Mouse (Mus musculus): Measurements from ENCODE around the gene Cep41. TPM values are rescaled to one million over a fixed set of nuclear protein-coding genes. Genes with fewer than 3 reads are reported as not detected.

Gene Cep41
- polyA plus RNA-seq, 1 experiment from 2014 or later: 55.4 TPM

DNA sequence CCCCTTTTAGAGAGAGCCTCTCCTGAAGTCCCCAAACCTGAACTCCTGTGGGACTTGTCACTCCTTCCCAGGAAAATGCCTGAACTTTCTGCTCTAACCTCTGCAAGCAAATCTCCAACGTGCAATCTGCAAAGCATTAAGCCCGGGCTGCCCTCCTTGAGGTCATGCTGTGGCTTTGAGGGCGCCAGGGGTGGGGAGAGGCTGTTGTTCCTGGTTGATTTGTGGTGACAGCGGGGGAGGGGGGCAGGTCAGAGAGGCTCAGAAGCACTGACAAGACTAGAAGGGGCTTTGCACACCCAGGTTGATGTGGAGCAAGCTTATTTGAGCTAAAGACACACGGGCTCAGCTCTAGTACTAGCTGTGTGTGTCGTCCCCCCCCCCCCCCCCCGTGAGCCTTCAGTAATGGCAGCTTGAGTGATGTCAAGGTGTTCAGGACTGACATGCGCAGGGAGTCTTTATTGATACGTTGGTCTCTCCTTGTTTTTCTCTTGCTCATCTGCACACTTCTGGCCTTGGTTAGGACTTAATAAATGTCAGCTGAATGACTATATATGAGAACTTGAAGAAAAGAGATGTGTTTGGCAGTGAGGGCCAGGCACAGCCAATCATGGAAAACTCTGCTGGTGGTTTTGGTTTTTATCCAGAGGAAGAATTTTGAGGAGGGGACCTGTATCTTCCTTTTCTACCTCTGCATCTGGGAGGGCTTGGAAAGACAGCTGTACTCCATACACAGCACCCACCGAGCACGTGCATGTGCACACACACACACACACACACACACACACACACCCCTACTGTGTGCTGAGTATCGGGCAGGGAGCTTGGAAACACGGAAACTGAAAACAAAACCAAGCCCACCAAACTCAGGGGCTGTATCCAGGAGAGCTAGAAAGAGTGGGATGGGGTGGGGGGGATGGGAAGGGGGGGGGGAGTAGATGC lies 76.3 kb downstream of the Cep41 start:
- 6% methylated on average over 13 of the region's 13 CpGs for WGBS

DNA sequence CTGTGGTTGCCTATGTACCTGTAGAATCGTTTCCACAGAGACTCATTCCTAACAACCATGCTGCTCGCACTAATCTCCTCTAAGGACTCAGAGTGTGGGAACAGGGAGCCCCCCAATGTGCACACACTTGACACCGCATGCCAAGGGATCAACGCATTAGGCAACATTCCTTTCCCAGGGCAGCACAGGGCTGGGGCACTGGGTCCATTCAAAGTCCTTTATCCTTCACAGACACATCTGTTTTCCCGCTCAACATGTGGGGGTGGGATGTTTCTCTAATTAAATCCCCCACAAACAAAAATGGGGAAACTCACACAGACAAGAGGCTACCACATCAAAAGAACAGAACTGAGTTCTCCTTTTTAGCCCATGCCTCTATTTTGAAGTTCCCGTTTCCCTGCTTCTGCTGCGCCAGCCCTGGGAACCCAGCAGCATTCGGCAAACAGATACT lies 77.0 kb downstream of the Cep41 start:
- peak; percentile 30 for ATAC-seq (ENCODE audit: low FRiP score, low read depth)
- Histone ChIP-seq H3K27ac (peak overlapping the region; percentile 89; the same call in 1 of the 2 replicates), H3K27me3 (no peaks in the 10 kb centered on the region), H3K36me3 (no peaks in the 10 kb centered on the region), H3K4me1 (peaks cover 54% of the 10 kb centered on the region), H3K9ac (no peak overlapping the region), H3K4me2 (replicated peaks) (peak overlapping the region; percentile 52), H3K4me3 (no peak overlapping the region), H3K9me3 (no peaks in the 10 kb centered on the region)
- 4% methylated on average over 8 of the region's 8 CpGs for WGBS

More for the DNA sequence above, 76.3 kb downstream of the Cep41 start:
- peak overlapping the region; percentile 8; the same call in 1 of the 2 replicates for H3K9ac ChIP-seq
- no peaks in the 10 kb centered on the region for H3K9me3 ChIP-seq
- peak overlapping the region; percentile 52 for H3K4me2 ChIP-seq (replicated peaks)
- H3K36me3 ChIP-seq: no peaks in the 10 kb centered on the region
- peaks cover 54% of the 10 kb centered on the region for H3K4me1 ChIP-seq
- peak overlapping the region; percentile 89 for H3K27ac ChIP-seq
- H3K4me3 ChIP-seq: peak overlapping the region; percentile 14; the same call in 1 of the 2 replicates
- ATAC-seq (ENCODE audit: low FRiP score, low read depth): peak; percentile 10
- H3K27me3 ChIP-seq: no peaks in the 10 kb centered on the region

DNA sequence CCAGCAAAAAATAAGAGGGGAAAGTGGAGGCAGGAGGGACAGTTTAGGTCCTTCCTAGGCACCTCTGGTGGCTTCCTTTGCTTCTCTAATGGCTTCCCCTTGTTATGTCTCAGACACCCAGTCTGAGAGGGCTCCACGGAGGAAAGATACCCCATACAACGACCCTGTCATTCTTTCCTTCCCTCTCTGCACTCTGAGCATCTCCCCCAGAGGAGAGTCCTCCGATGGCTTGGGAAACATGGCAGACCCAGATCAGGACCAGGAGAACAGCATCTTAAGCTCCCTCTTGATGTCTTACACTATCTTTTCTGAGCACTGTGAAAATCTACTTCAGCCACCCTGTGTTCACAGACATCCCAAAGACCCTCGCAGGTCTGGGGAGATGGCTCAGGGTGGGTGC lies 77.8 kb downstream of the Cep41 start:
- H3K9ac ChIP-seq: no peak overlapping the region
- peak overlapping the region; percentile 89; the same call in 1 of the 2 replicates for H3K27ac ChIP-seq
- no peaks in the 10 kb centered on the region for H3K9me3 ChIP-seq
- H3K4me1 ChIP-seq: peaks cover 50% of the 10 kb centered on the region
- H3K4me2 ChIP-seq (replicated peaks): no peak overlapping the region
- no peak overlapping the region for H3K4me3 ChIP-seq
- ATAC-seq (ENCODE audit: low FRiP score, low read depth): no peak
- H3K27me3 ChIP-seq: no peaks in the 10 kb centered on the region
- no peaks in the 10 kb centered on the region for H3K36me3 ChIP-seq
- WGBS: 18% methylated on average over 4 of the region's 4 CpGs

DNA sequence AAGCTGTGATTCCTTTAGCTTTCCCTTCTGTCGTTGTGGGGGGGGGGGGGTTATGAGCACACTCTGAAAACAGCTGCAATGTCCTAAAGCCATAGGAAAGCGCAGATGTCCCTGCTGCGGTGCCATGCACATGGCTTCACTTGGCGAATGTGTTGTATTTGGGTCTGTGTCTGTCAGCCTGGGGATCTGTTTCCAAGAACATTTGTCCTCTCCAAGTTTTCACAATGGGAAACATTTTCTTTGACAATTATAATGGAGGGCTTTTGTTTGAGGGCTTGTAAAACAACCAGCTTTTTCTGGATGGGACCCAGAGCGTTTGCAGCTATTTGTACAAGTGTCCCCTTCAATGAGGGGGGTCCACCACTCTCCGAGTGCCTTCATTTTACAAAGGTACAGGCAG lies 79.3 kb downstream of the Cep41 start:
- peaks cover 45% of the 10 kb centered on the region for H3K4me1 ChIP-seq
- no peak overlapping the region for H3K4me2 ChIP-seq (replicated peaks)
- no peaks in the 10 kb centered on the region for H3K27me3 ChIP-seq
- no peak for ATAC-seq (ENCODE audit: low FRiP score, low read depth)
- 76% methylated on average over 6 of the region's 6 CpGs for WGBS
- H3K4me3 ChIP-seq: no peak overlapping the region
- H3K9ac ChIP-seq: no peak overlapping the region
- peak overlapping the region; percentile 12; the same call in 1 of the 2 replicates for H3K27ac ChIP-seq
- H3K9me3 ChIP-seq: no peaks in the 10 kb centered on the region
- H3K36me3 ChIP-seq: no peaks in the 10 kb centered on the region

DNA sequence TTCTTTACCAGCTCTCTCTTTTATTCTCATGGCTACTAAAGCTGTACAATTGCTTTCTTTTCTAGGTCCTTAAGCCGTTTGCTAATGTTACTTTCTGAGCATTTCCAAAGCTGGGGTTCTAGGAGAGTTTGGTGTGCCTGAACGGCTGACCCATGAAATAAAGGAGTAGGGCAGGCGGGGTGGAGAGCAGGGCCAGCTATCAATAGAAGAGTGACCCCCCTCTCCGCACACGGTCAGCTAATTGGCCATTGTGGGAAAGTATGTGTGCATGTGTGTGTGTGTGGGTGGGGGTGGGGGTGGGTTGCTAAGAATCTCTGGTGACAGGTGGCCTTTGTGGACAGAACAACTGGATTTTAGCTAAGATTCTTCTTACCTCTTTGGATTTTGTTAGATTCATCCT lies 82.3 kb downstream of the Cep41 start:
- Histone ChIP-seq H3K27me3 (no peaks in the 10 kb centered on the region), H3K9ac (no peak overlapping the region), H3K27ac (no peak overlapping the region), H3K4me2 (replicated peaks) (no peak overlapping the region), H3K4me1 (peaks cover 28% of the 10 kb centered on the region), H3K4me3 (no peak overlapping the region), H3K9me3 (no peaks in the 10 kb centered on the region), H3K36me3 (no peaks in the 10 kb centered on the region)
- WGBS: 71% methylated on average over 5 of the region's 5 CpGs
- ATAC-seq (ENCODE audit: low FRiP score, low read depth): no peak

DNA sequence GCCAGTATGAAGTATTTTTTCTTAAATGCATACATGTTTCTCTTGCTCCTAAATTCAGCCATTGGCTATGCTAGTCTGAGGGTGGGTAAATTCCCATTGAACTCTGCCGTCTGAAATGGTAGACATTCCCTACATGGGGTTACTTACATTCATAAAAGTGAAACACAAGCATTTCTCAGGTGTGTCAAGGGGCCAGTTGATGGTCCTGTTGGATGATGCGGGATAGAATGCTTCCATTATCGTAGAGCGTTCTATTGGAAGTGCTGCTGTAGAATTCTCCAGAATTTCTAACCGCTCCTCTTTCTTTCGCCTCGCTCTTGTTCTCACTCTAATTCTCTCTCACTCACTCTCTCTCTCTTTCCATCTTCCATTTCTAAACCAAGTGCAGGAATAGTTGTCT lies 82.8 kb downstream of the Cep41 start, which contains the start of gene Cpa5:
Cpa5 (plus strand) TSS at position 301 of the 400 bp plus-strand sequence.
- Histone ChIP-seq H3K27me3 (no peaks in the 10 kb centered on the region), H3K9ac (no peak within 1 kb of the TSS), H3K27ac (no peak within 1 kb of the TSS), H3K4me2 (replicated peaks) (no peak within 1 kb of the TSS), H3K4me1 (peaks cover 28% of the 10 kb centered on the region), H3K36me3 (no peaks in the 10 kb centered on the region), H3K9me3 (no peaks in the 10 kb centered on the region), H3K4me3 (no peak within 1 kb of the TSS)
- no peak for ATAC-seq (ENCODE audit: low FRiP score, low read depth)
- WGBS: 94% methylated on average over 7 of the region's 7 CpGs

DNA sequence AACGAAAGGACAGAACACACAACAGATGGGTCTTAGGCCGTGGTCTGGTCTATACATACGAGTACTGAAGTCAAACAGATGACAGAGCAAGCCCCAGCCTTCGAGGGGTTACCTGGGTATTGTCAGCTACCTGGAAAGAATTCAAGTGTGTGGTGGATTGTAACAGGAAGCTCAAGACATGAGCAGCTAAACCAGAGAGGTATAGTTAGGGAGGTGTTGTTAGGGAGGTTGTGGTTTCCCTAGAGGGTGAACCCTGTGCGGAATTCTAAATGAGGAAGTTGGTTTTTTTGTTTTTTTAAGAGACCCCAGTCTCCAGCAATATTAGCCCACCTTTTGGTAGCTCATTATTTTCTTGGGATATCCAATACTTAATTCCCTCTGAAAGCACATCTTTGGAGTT lies 87.9 kb downstream of the Cep41 start:
- Histone ChIP-seq H3K9ac (no peak overlapping the region), H3K27ac (peak overlapping the region; percentile 44; the same call in 1 of the 2 replicates), H3K4me1 (peaks cover 31% of the 10 kb centered on the region), H3K36me3 (no peaks in the 10 kb centered on the region), H3K4me2 (replicated peaks) (no peak overlapping the region), H3K27me3 (no peaks in the 10 kb centered on the region), H3K4me3 (no peak overlapping the region), H3K9me3 (no peaks in the 10 kb centered on the region)
- no peak for ATAC-seq (ENCODE audit: low FRiP score, low read depth)
- WGBS: 63% methylated on average over 5 of the region's 5 CpGs

DNA sequence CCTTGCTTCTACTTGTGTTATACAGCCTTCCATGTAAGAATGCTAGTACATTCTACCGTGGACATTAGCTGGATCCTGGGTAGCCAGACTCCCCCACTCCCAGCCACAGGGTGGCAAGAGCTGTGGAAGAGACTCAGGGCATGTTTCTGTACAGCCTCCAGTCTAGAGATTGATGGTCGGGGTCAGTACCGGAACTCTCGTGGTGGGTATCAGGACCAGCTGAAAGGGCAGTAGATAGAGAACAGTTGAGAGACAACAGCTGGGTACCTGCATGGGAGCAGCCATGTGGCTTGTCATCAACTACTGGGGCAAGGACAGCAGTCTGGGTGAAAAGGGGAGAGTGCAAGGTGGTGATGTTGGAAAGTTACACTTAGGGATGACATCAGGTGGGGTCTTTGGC lies 88.4 kb downstream of the Cep41 start:
- H3K4me2 ChIP-seq (replicated peaks): no peak overlapping the region
- no peak for ATAC-seq (ENCODE audit: low FRiP score, low read depth)
- WGBS: 81% methylated on average over 4 of the region's 4 CpGs
- H3K9ac ChIP-seq: no peak overlapping the region
- peaks cover 31% of the 10 kb centered on the region for H3K4me1 ChIP-seq
- no peaks in the 10 kb centered on the region for H3K27me3 ChIP-seq
- H3K36me3 ChIP-seq: no peaks in the 10 kb centered on the region
- peak overlapping the region; percentile 44; the same call in 1 of the 2 replicates for H3K27ac ChIP-seq
- no peak overlapping the region for H3K4me3 ChIP-seq
- no peaks in the 10 kb centered on the region for H3K9me3 ChIP-seq

DNA sequence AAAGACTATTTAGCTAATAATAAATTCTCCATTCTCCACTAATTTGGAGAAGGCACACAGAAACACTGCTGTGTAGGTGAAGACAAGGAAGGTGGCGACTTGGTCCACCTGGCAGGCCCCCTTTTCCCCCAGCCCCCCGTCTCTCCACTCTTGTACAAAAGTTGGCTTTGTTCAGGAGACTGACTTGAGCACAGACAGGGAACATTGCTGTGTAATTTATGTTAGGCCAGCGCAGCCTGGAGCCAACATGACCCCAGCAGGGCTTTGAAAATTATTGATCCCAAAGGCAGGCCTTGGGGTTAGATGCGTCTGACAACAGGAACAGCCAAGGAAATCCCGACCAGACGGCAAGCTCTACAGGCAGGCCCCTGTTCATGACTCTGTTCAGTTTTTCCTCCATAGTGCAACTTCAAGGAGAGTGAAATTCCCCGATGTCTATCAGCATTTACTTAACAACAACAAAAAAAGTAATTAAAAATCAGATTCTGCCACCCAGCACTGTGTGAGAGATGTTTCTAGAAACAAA lies 89.1 kb downstream of the Cep41 start:
- peak overlapping the region; percentile 44; the same call in 1 of the 2 replicates for H3K27ac ChIP-seq
- peaks cover 31% of the 10 kb centered on the region for H3K4me1 ChIP-seq
- H3K9ac ChIP-seq: no peak overlapping the region
- H3K27me3 ChIP-seq: no peaks in the 10 kb centered on the region
- no peaks in the 10 kb centered on the region for H3K9me3 ChIP-seq
- H3K4me3 ChIP-seq: no peak overlapping the region
- ATAC-seq (ENCODE audit: low FRiP score, low read depth): peak; percentile 58
- 25% methylated on average over 7 of the region's 7 CpGs for WGBS
- no peaks in the 10 kb centered on the region for H3K36me3 ChIP-seq
- no peak overlapping the region for H3K4me2 ChIP-seq (replicated peaks)

MicroRNA genes within 50 kb of the gene (microRNA counts, 519-probe panel; counts per million panel counts)
- microRNA mmu-miR-335-3p: 3,656 counts per million, percentile 68 among the panel's probes with 10 or more counts
- microRNA mmu-miR-335-5p: 5,429 counts per million, percentile 97 among the panel's probes with 10 or more counts

Small RNAs within 50 kb of the gene (microRNA-seq; reads per million reads assigned to microRNA genes)
- gene Mir335: 80,036 reads per million, percentile 100 among the genes with 10 or more reads in this experiment

Other genes starting within 250 kb of the Cep41 start
- gene Tmem209, start 184.0 kb downstream of the Cep41 start, polyA plus RNA-seq (2015; fragmentation: Nextera tagmentation; extraction: Ambion mirVana): 34.7 and 34.9 TPM in 2 replicates
- gene Ssmem1, start 183.9 kb downstream of the Cep41 start, polyA plus RNA-seq (2015; fragmentation: Nextera tagmentation; extraction: Ambion mirVana): 0.22 and 0.34 TPM in 2 replicates
- 10.4 and 11.1 TPM in 2 replicates for gene Cpa2, start 152.2 kb downstream of the Cep41 start, polyA plus RNA-seq (2015; fragmentation: Nextera tagmentation; extraction: Ambion mirVana)
- 2.3 and 2.7 TPM in 2 replicates for gene Cpa4, start 125.4 kb downstream of the Cep41 start, polyA plus RNA-seq (2015; fragmentation: Nextera tagmentation; extraction: Ambion mirVana)
- gene Cpa5, start 82.7 kb downstream of the Cep41 start, polyA plus RNA-seq (2015; fragmentation: Nextera tagmentation; extraction: Ambion mirVana): 0.33 and 0.79 TPM in 2 replicates
- 0.88 and 1.0 TPM in 2 replicates for gene Cpa1, start 54.5 kb downstream of the Cep41 start, polyA plus RNA-seq (2015; fragmentation: Nextera tagmentation; extraction: Ambion mirVana)
- gene Mest, start 29.8 kb upstream of the Cep41 start, polyA plus RNA-seq (2015; fragmentation: Nextera tagmentation; extraction: Ambion mirVana): 1,770 and 1,957 TPM in 2 replicates
- 24.3 and 27.6 TPM in 2 replicates for gene Copg2, start 203.0 kb upstream of the Cep41 start, polyA plus RNA-seq (2015; fragmentation: Nextera tagmentation; extraction: Ambion mirVana)
- 0.25 TPM in 1 of 2 replicates, not detected in the other for gene Tsga13, start 221.8 kb upstream of the Cep41 start, polyA plus RNA-seq (2015; fragmentation: Nextera tagmentation; extraction: Ambion mirVana)